Mouse (Mus musculus) cerebellum, adult 2 months (tissue): Measurements from ENCODE around the gene Shisa5.

Experiments used
- CTCF ChIP-seq: fragments of 200-500 bp; IDR thresholded peaks from 2 replicates; pipeline ENCODE4 v1.5.1; 2011; ENCODE audit warnings: low read depth, mild to moderate bottlenecking, control low read depth, low read length, moderate library complexity, borderline replicate concordance; ENCODE audit not compliant: insufficient read depth
- POLR2A ChIP-seq: fragments of 200-500 bp; IDR thresholded peaks from 2 replicates; pipeline ENCODE4 v1.6.1; 2011; ENCODE audit warnings: low read length, control low read depth, borderline replicate concordance; ENCODE audit not compliant: insufficient read depth

DNA sequence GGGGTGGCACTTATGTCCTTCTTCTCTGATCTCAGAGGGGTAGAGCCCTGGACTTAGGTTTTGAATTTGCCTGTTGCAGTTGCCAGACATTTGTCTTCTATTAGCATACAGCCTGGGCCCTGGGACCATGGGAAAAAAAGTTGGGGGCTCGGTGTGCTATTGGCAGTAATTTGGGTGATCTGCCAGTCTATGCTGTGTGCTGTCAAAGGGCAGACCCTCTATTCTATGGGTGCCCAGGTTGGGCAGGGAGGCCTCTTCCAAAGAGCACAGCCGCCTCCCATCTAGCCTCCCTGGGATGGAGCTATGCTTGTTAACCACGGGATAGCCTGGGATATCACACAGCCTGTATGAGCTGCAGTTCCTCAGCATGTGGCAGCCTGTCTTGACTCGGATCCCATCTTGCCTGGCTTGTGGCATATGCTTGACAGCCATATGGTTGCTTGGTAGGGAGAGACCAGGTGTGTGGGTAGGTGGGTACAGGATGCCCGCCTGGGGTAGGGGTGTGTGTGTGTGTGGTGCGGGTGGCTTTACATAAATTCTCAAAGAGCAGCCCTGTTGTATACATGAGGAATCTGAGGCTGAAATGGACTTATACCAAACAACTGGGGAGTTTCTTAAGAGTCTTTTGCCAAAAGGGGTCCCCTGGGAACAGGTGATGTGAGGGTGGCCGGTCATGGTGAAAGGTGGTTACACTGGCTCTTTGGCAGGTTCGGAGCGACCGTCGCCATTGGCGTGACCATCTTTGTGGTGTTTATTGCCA lies 17.1 kb downstream of the Shisa5 start:
- TF ChIP-seq CTCF (no peak), POLR2A (no peak)
